Mouse (Mus musculus) frontal cortex, postnatal 25 days (tissue): ENCODE results near the gene Prap1.

ENCODE experiments used
- DNase-seq, 2 experiments: peaks; one replicate each; pipeline ENCODE4 v3.0.0; 2022; ENCODE audit warnings: low spot score in 2 of 2

Gene Prap1

GRCm38 (mm10) chr7:140092924-140093528 is at the start of gene Prap1:
Gene Prap1, plus strand, starts transcription at chr7:140093395.
- DNase-seq, result no peak

- no peak for DNase-seq
Observed at GRCm38 (mm10) chr7:140045546-140045945, 47.6 kb upstream of the Prap1 start.

- no peak for DNase-seq
Observed at GRCm38 (mm10) chr7:140047811-140048311, 45.3 kb upstream of the Prap1 start.

GRCm38 (mm10) chr7:140048361-140049114 is 44.7 kb upstream of the Prap1 start, which contains the start of gene Msx3:
Gene Msx3, minus strand, starts transcription at chr7:140049089.
- no peak for DNase-seq

- DNase-seq, result no peak
Observed at GRCm38 (mm10) chr7:140049115-140049689, 44.0 kb upstream of the Prap1 start.

- DNase-seq, result no peak
Observed at GRCm38 (mm10) chr7:140054124-140054523, 39.1 kb upstream of the Prap1 start.

- no peak for DNase-seq
Observed at GRCm38 (mm10) chr7:140057413-140058407, 35.5 kb upstream of the Prap1 start.

- no peak for DNase-seq
Observed at GRCm38 (mm10) chr7:140058528-140058927, 34.7 kb upstream of the Prap1 start.

- no peak for DNase-seq
Observed at GRCm38 (mm10) chr7:140059601-140060000, 33.6 kb upstream of the Prap1 start.

- no peak for DNase-seq
Observed at GRCm38 (mm10) chr7:140060936-140061831, 32.0 kb upstream of the Prap1 start.

GRCm38 (mm10) chr7:140061832-140062130 is 31.4 kb upstream of the Prap1 start:
- no peak for DNase-seq

- no peak for DNase-seq
Observed at GRCm38 (mm10) chr7:140062307-140062706, 30.9 kb upstream of the Prap1 start.

- DNase-seq, result peak; percentile 61 to 69
Observed at GRCm38 (mm10) chr7:140063092-140063491, 30.1 kb upstream of the Prap1 start.

GRCm38 (mm10) chr7:140067397-140067796 is 25.8 kb upstream of the Prap1 start:
- no peak for DNase-seq

GRCm38 (mm10) chr7:140070042-140070711 is 23.0 kb upstream of the Prap1 start:
- no peak for DNase-seq

- DNase-seq, result no peak
Observed at GRCm38 (mm10) chr7:140077698-140078097, 15.5 kb upstream of the Prap1 start.

- DNase-seq, result peak in 1 of 2 experiments; percentile 62
Observed at GRCm38 (mm10) chr7:140078711-140079110, 14.5 kb upstream of the Prap1 start.

GRCm38 (mm10) chr7:140080503-140081156 is 12.6 kb upstream of the Prap1 start:
- peak; percentile 65 to 85 for DNase-seq

GRCm38 (mm10) chr7:140081408-140082241 is 11.6 kb upstream of the Prap1 start:
- DNase-seq, result peak; percentile 33 to 35
